Mouse (Mus musculus) CD4-positive, CD25-positive, alpha-beta regulatory T cell, adult 9 weeks (primary cell): Measurements from ENCODE around the gene Yipf7. TPM values are rescaled to one million over a fixed set of nuclear protein-coding genes. Genes with fewer than 3 reads are reported as not detected.

Source experiments
- polyA plus RNA-seq: library from polyadenylated mRNA; unstranded; fragments of 100-300 nt; shearing (Covaris generic); gene quantifications from one replicate; pipeline ENCODE4 v1.2.1, GENCODE M21; 2017

The Yipf7 gene
- polyA plus RNA-seq: not detected

DNA sequence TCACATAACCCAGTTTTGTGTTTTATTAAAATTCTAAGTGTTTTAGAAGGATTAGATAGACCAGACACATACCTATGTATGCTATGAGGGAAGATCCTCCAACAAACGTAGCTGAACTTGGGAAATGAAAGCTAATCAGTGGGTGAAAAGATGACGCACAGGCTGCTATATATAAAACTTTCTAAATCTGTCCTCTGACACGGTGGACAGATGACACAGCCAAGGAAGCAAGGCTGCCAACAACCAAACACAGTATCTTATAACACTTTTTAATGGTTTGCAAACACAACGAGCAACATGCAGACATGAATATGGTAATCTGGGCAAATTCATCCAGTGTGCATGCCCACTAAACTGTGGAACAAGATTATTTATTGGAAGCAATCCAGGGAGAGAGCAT is at the start of gene Yipf7:
Gene Yipf7, minus strand, starts transcription at position 160 of the 400 bp plus-strand sequence.

DNA sequence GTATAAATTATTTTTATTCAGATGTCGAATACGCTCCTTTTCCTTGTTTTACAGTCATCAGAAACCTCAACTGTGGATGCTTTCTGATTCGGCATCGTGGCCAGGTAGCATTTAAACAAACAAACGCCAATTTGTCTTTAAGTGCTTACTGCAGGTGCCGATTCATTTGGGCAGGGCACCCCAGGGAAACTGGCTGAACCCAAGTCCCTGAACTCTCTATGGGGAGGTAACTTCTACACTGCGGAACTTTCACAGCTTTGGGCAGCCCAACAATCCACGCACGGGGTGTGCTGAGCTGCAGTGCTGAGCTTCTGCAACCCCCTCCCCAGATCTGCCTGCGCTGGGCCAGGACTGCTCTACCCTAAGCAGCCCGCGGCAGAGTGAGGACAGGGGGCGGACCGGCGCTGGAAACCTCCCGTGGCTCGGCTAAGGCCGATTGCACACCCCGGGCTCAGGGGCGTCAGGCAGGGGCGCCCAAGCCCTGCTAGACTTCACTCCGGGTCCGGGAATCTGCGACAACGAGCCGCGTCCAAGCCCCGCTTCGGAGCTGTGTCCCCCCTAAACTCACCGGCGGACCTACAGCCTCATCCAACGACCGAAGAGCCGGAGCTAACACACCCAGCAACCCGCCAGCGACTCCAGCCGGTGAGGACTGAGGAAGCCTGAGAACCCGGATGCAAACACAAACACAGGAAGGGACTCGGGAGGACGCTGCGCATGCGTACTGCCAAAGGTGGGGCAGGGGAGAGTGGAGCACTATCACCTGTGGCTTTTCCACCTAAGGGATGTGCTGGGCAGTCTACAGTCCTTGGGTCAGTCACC is 49.4 kb upstream of the Yipf7 start, which contains the start of gene Gnpda2:
Gene Gnpda2, minus strand, starts transcription at position 701 of the 822 bp plus-strand sequence.

DNA sequence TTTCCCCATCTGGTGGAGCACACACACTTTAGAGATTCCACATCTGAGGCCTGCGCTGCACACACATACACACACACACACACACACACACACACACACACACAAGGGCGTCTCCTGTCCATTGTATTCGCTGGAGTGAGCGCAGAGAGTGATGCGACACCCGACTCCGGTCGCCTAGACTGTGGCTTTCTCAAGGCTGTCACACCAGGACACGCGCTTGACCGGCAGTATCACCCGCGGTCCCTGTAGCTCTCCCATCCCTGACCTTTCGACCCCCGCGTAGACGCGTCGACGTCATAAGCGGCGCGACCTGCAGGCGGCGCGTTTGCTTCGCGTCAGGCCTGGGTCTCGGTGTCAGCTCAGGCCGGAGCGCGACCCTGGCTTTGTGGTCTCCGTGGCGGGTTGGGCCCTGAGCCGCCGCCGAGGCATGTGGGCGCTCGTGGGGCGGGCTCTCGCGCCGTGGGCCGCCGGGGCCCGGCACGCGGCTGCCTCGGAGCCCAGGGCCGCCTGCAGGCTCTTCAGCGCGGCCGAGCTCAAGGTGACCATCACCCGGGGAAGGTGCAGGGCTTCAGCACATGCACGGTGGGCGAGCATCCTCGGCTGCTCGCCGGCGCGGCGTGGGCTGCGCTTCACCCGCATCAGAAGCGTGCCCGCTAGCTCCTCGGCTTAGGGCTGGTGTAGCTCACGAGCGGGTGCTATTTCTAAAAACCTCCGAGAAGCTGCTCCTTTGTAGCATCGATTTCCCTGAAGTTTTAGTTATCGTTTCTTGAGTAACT is 14.4 kb upstream of the Yipf7 start, which contains the start of gene Guf1:
Gene Guf1, plus strand, starts transcription at position 296 of the 776 bp plus-strand sequence.

Other genes with a start within 250 kb of the Yipf7 start
- not detected for gene Kctd8, start 201.0 kb downstream of the Yipf7 start, polyA plus RNA-seq
- 5.6 TPM for gene Guf1, start 14.3 kb upstream of the Yipf7 start, polyA plus RNA-seq
- gene Gnpda2, start 49.7 kb upstream of the Yipf7 start, polyA plus RNA-seq: 84.7 TPM